Mouse (Mus musculus): ENCODE measurements around the gene Cerkl. TPM values are rescaled to one million over a fixed set of nuclear protein-coding genes. Genes with fewer than 3 reads are reported as not detected.

Gene Cerkl
- total and polyA plus RNA-seq, 2 experiments from 2014 or later = 1.4 TPM; not detected in 1

GRCm38 (mm10) chr2:79450684-79451394, 5.7 kb downstream of the Cerkl start:
- H3K9me3 ChIP-seq (replicated peaks; ENCODE audit: control insufficient read depth, low read length) = no peaks in the 10 kb centered on the region
- no peak for ATAC-seq (ENCODE audit: insufficient read depth, low read depth)
- H3K36me3 ChIP-seq (replicated peaks; ENCODE audit: control insufficient read depth, insufficient read depth, low read length) = no peaks in the 10 kb centered on the region
- DNase-seq (ENCODE audit: low spot score) = no peak
- no peak overlapping the region for H3K4me3 ChIP-seq (ENCODE audit: low read depth, low read length)
- WGBS = 59% methylated on average over 4 of the region's 4 CpGs
- no peak for TF ChIP-seq EP300 (IDR thresholded peaks at IDR 0.05; ENCODE audit: low read depth)
- TF ChIP-seq CTCF (IDR thresholded peaks at IDR 0.05; ENCODE audit: low read depth) = no peak
- H3K4me2 ChIP-seq (ENCODE audit: low read depth, low read length) = no peak overlapping the region
- no peak overlapping the region for H3K27ac ChIP-seq (ENCODE audit: low read depth)
- no peak overlapping the region for H3K9ac ChIP-seq (replicated peaks; ENCODE audit: low read depth, low read length)
- H3K27me3 ChIP-seq (ENCODE audit: control insufficient read depth, insufficient read depth, low read length) = peaks cover 30% of the 10 kb centered on the region
- no peaks in the 10 kb centered on the region for H3K4me1 ChIP-seq (ENCODE audit: control insufficient read depth, insufficient read depth)

DNA sequence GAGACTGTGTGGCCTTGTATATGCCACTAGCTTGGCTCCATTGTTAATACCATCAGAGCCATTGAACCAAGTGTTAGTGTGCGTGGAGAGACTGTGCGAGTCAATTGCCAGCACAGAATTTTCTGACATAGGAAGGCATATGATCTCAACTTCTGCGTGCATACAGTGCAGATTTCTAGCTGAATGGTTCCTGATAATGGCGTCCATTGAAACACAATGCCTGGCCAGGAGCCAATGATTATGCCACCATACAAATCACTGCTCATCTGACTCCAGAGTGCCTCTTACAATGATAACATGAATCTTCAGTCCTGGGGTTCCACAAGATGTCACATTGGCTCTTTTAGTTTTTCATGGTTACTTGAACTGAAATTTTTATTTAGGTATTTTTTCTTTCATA, 7.2 kb downstream of the Cerkl start:
- TF ChIP-seq EP300 (IDR thresholded peaks at IDR 0.05; ENCODE audit: low read depth) (no peak), CTCF (IDR thresholded peaks at IDR 0.05; ENCODE audit: low read depth) (no peak)
- ATAC-seq (ENCODE audit: insufficient read depth, low read depth) (no peak), DNase-seq (ENCODE audit: low spot score) (no peak)
- no peak overlapping the region for H3K4me3 ChIP-seq (ENCODE audit: low read depth, low read length)
- peaks cover 16% of the 10 kb centered on the region for H3K27me3 ChIP-seq (ENCODE audit: control insufficient read depth, insufficient read depth, low read length)
- H3K27ac ChIP-seq (ENCODE audit: low read depth) = no peak overlapping the region
- no peak overlapping the region for H3K4me2 ChIP-seq (ENCODE audit: low read depth, low read length)
- H3K4me1 ChIP-seq (ENCODE audit: control insufficient read depth, insufficient read depth) = no peaks in the 10 kb centered on the region
- H3K9me3 ChIP-seq (replicated peaks; ENCODE audit: control insufficient read depth, low read length) = no peaks in the 10 kb centered on the region
- H3K9ac ChIP-seq (replicated peaks; ENCODE audit: low read depth, low read length) = no peak overlapping the region
- 62% methylated on average over 4 of the region's 4 CpGs for WGBS
- no peaks in the 10 kb centered on the region for H3K36me3 ChIP-seq (replicated peaks; ENCODE audit: control insufficient read depth, insufficient read depth, low read length)

- no peak overlapping the region for H3K9ac ChIP-seq (replicated peaks; ENCODE audit: low read depth, low read length)
- no peak overlapping the region for H3K4me2 ChIP-seq (ENCODE audit: low read depth, low read length)
- no peak overlapping the region for H3K4me3 ChIP-seq (ENCODE audit: low read depth, low read length)
- ATAC-seq (ENCODE audit: insufficient read depth, low read depth) (no peak), DNase-seq (ENCODE audit: low spot score) (no peak)
- H3K27me3 ChIP-seq (ENCODE audit: control insufficient read depth, insufficient read depth, low read length) = peaks cover 4% of the 10 kb centered on the region; the same call in 1 of the 2 replicates
- H3K4me1 ChIP-seq (ENCODE audit: control insufficient read depth, insufficient read depth) = no peaks in the 10 kb centered on the region
- WGBS = 43% methylated on average over 1 of the region's 1 CpGs
- TF ChIP-seq EP300 (IDR thresholded peaks at IDR 0.05; ENCODE audit: low read depth) (no peak), CTCF (IDR thresholded peaks at IDR 0.05; ENCODE audit: low read depth) (no peak)
- H3K36me3 ChIP-seq (replicated peaks; ENCODE audit: control insufficient read depth, insufficient read depth, low read length) = no peaks in the 10 kb centered on the region
- H3K27ac ChIP-seq (ENCODE audit: low read depth) = no peak overlapping the region
- H3K9me3 ChIP-seq (replicated peaks; ENCODE audit: control insufficient read depth, low read length) = no peaks in the 10 kb centered on the region
These were observed 9.4 kb downstream of the Cerkl start for GRCm38 (mm10) chr2:79447198-79447597.

GRCm38 (mm10) chr2:79443861-79444620, 12.5 kb downstream of the Cerkl start:
- WGBS = 76% methylated on average over 3 of the region's 3 CpGs
- no peak overlapping the region for H3K27ac ChIP-seq (ENCODE audit: low read depth)
- H3K9me3 ChIP-seq (replicated peaks; ENCODE audit: control insufficient read depth, low read length) = no peaks in the 10 kb centered on the region
- DNase-seq (ENCODE audit: low spot score) (no peak), ATAC-seq (ENCODE audit: insufficient read depth, low read depth) (no peak)
- no peaks in the 10 kb centered on the region for H3K36me3 ChIP-seq (replicated peaks; ENCODE audit: control insufficient read depth, insufficient read depth, low read length)
- no peak for TF ChIP-seq CTCF (IDR thresholded peaks at IDR 0.05; ENCODE audit: low read depth)
- no peak for TF ChIP-seq EP300 (IDR thresholded peaks at IDR 0.05; ENCODE audit: low read depth)
- H3K9ac ChIP-seq (replicated peaks; ENCODE audit: low read depth, low read length) = no peak overlapping the region
- H3K4me1 ChIP-seq (ENCODE audit: control insufficient read depth, insufficient read depth) = no peaks in the 10 kb centered on the region
- no peaks in the 10 kb centered on the region for H3K27me3 ChIP-seq (ENCODE audit: control insufficient read depth, insufficient read depth, low read length)
- no peak overlapping the region for H3K4me3 ChIP-seq (ENCODE audit: low read depth, low read length)
- no peak overlapping the region for H3K4me2 ChIP-seq (ENCODE audit: low read depth, low read length)

DNA sequence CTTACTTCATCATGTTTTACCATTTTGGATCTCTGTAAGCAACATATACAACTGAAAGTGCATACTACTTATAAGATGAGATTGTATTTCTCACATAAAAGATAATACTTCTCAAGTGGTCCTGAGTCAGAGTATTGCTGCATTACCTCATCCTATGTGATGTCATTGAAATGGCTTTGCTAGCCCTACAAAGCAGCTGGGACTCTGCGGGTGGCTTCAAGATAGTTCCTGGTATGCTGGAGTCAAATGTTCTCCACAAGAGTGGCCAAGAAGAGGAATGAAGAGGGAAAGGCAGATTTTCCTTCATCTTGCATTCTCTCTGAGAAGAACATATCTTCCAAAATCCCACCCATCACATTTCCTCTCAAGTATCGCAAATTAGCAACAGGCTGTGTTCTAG, 13.2 kb downstream of the Cerkl start:
- ATAC-seq (ENCODE audit: insufficient read depth, low read depth) (no peak), DNase-seq (ENCODE audit: low spot score) (no peak)
- WGBS = 80% methylated on average over 2 of the region's 2 CpGs
- no peaks in the 10 kb centered on the region for H3K27me3 ChIP-seq (ENCODE audit: control insufficient read depth, insufficient read depth, low read length)
- no peaks in the 10 kb centered on the region for H3K4me1 ChIP-seq (ENCODE audit: control insufficient read depth, insufficient read depth)
- no peak overlapping the region for H3K27ac ChIP-seq (ENCODE audit: low read depth)
- no peak overlapping the region for H3K4me3 ChIP-seq (ENCODE audit: low read depth, low read length)
- TF ChIP-seq CTCF (IDR thresholded peaks at IDR 0.05; ENCODE audit: low read depth) = no peak
- no peak for TF ChIP-seq EP300 (IDR thresholded peaks at IDR 0.05; ENCODE audit: low read depth)
- no peak overlapping the region for H3K9ac ChIP-seq (replicated peaks; ENCODE audit: low read depth, low read length)
- H3K9me3 ChIP-seq (replicated peaks; ENCODE audit: control insufficient read depth, low read length) = no peaks in the 10 kb centered on the region
- H3K4me2 ChIP-seq (ENCODE audit: low read depth, low read length) = no peak overlapping the region
- no peaks in the 10 kb centered on the region for H3K36me3 ChIP-seq (replicated peaks; ENCODE audit: control insufficient read depth, insufficient read depth, low read length)

Data from heart, postnatal 0 days (tissue).